18 mouse cellular contexts compared by ENCODE assay signal in genomic region chr10:60031985-60032384, GRCm38 (mm10). TPM values are rescaled to one million over a fixed set of nuclear protein-coding genes. Genes with fewer than 3 reads are reported as not detected.
DNase-seq lines count a peak whose midpoint lies in the region; ATAC-seq lines count a peak whose summit lies in the region.
"Had no signal": no experiment of that assay in that cellular context is flagged by ENCODE, and none has a peak within 500 bp of the region (broad histone marks: within the 10 kb centered on the region; RNA-seq: fewer than 3 reads in every experiment).

No protein-coding gene starts in this region.

- H3K36me3 ChIP-seq in neural tube, embryonic 14.5 days (ENCODE audit: control insufficient read depth, insufficient read depth, low read length): no peaks in the 10 kb centered on the region
- no peaks in the 10 kb centered on the region for H3K36me3 ChIP-seq in embryonic facial prominence, embryonic 15.5 days
- no peaks in the 10 kb centered on the region for H3K36me3 ChIP-seq in midbrain, embryonic 11.5 days (ENCODE audit: control insufficient read depth, insufficient read depth, low read length)
- H3K36me3 ChIP-seq: embryonic facial prominence, embryonic 12.5 days; heart, embryonic 13.5 days; neural tube, embryonic 13.5 days had no signal

- peaks cover 19% of the 10 kb centered on the region for H3K4me1 ChIP-seq in neural tube, embryonic 14.5 days (ENCODE audit: control insufficient read depth, insufficient read depth, low read length)
- peaks cover 16% of the 10 kb centered on the region for H3K4me1 ChIP-seq in embryonic facial prominence, embryonic 15.5 days
- peaks cover 13% of the 10 kb centered on the region for H3K4me1 ChIP-seq in midbrain, embryonic 11.5 days (ENCODE audit: control insufficient read depth, insufficient read depth, low read length)

- H3K9ac ChIP-seq in neural tube, embryonic 14.5 days (replicated peaks; ENCODE audit: low read depth, low read length): no peak overlapping the region
- H3K9ac ChIP-seq in embryonic facial prominence, embryonic 15.5 days: no peak overlapping the region
- H3K9ac ChIP-seq in midbrain, embryonic 11.5 days (ENCODE audit: low read length): no peak overlapping the region
- H3K9ac ChIP-seq: embryonic facial prominence, embryonic 12.5 days; heart, embryonic 13.5 days; neural tube, embryonic 13.5 days had no signal

- H3K4me3 ChIP-seq in neural tube, embryonic 14.5 days (ENCODE audit: low read depth, low read length): no peak overlapping the region
- no peak overlapping the region for H3K4me3 ChIP-seq in embryonic facial prominence, embryonic 15.5 days (replicated peaks)
- no peak overlapping the region for H3K4me3 ChIP-seq in midbrain, embryonic 11.5 days (ENCODE audit: low read depth, low read length)
- H3K4me3 ChIP-seq: embryonic facial prominence, embryonic 12.5 days; heart, embryonic 13.5 days; neural tube, embryonic 13.5 days had no signal

- DNase-seq in neural tube, embryonic 10.5 days (ENCODE audit: extremely low spot score, low spot score): no peak
- peak; percentile 87 for DNase-seq in midbrain, embryonic 11.5 days (ENCODE audit: low spot score, missing footprints)
- no peak for DNase-seq in kidney, postnatal 4 days
- DNase-seq in thymus, postnatal 10 days (ENCODE audit: low spot score in 2 of 2): no peak
- DNase-seq in kidney, adult 11 months: no peak
- DNase-seq: cerebellum, postnatal 14 days; gastrocnemius, postnatal 36 days; kidney, adult 9 months; thymus, adult 2 months had no signal

- WGBS in neural tube, embryonic 14.5 days: 43% methylated on average over 2 of the region's 2 CpGs
- WGBS in embryonic facial prominence, embryonic 15.5 days: 73% methylated on average over 2 of the region's 2 CpGs
- 33% methylated on average over 2 of the region's 2 CpGs for WGBS in midbrain, embryonic 11.5 days

- H3K9me3 ChIP-seq in neural tube, embryonic 14.5 days (ENCODE audit: control insufficient read depth, low read length): no peaks in the 10 kb centered on the region
- no peaks in the 10 kb centered on the region for H3K9me3 ChIP-seq in embryonic facial prominence, embryonic 15.5 days (replicated peaks)
- H3K9me3 ChIP-seq in midbrain, embryonic 11.5 days (ENCODE audit: control insufficient read depth, low read length): no peaks in the 10 kb centered on the region
- H3K9me3 ChIP-seq: embryonic facial prominence, embryonic 12.5 days; heart, embryonic 13.5 days; neural tube, embryonic 13.5 days had no signal

- no peak overlapping the region for H3K4me2 ChIP-seq in neural tube, embryonic 14.5 days (ENCODE audit: low read depth, low read length)
- H3K4me2 ChIP-seq in embryonic facial prominence, embryonic 15.5 days (replicated peaks): no peak overlapping the region
- H3K4me2 ChIP-seq in midbrain, embryonic 11.5 days: no peak overlapping the region
- H3K4me2 ChIP-seq: embryonic facial prominence, embryonic 12.5 days; heart, embryonic 13.5 days; liver, embryonic 11.5 days; neural tube, embryonic 13.5 days had no signal

- 0 out of 2 replicates have a peak, but pooled peaks have one; percentile 29 for ATAC-seq in neural tube, embryonic 14.5 days (ENCODE audit: low read depth)
- 0 out of 2 replicates have a peak, but pooled peaks have one; percentile 58 for ATAC-seq in embryonic facial prominence, embryonic 15.5 days (ENCODE audit: insufficient number of reproducible peaks, low FRiP score, low TSS enrichment, low read depth)
- peak; percentile 44; the same call in 1 of the 2 replicates for ATAC-seq in midbrain, embryonic 11.5 days (ENCODE audit: low FRiP score)
- ATAC-seq: lung, postnatal 0 days; Patski had no signal

- H3K27ac ChIP-seq in neural tube, embryonic 14.5 days (ENCODE audit: low read depth, low read length): 0 out of 2 replicates have a peak overlapping the region, but pooled peaks have one; percentile 12
- H3K27ac ChIP-seq in embryonic facial prominence, embryonic 15.5 days (replicated peaks): no peak overlapping the region
- H3K27ac ChIP-seq in midbrain, embryonic 11.5 days (ENCODE audit: low read depth, low read length): no peak overlapping the region
- H3K27ac ChIP-seq: embryonic facial prominence, embryonic 12.5 days; heart, embryonic 13.5 days; neural tube, embryonic 13.5 days had no signal

- H3K27me3 ChIP-seq in neural tube, embryonic 14.5 days (ENCODE audit: control insufficient read depth, insufficient read depth, low read length): no peaks in the 10 kb centered on the region
- H3K27me3 ChIP-seq in embryonic facial prominence, embryonic 15.5 days: no peaks in the 10 kb centered on the region
- H3K27me3 ChIP-seq in midbrain, embryonic 11.5 days (ENCODE audit: control insufficient read depth, insufficient read depth, low read length): no peaks in the 10 kb centered on the region
- H3K27me3 ChIP-seq: CH12.LX; embryonic facial prominence, embryonic 12.5 days; heart, embryonic 13.5 days; neural tube, embryonic 13.5 days; Patski had no signal

RNA-seq across cellular contexts. Expression of gene Anapc16, which starts 29.1 kb away (rescaled TPM):
- 116 and 120 TPM in 2 replicates for polyA plus RNA-seq in neural tube, embryonic 14.5 days (2014; fragmentation: Nextera tagmentation; extraction: Ambion mirVana)
- polyA plus RNA-seq in embryonic facial prominence, embryonic 15.5 days (2015; fragmentation: Nextera tagmentation; extraction: Ambion mirVana): 107 and 113 TPM in 2 replicates
- 87.2 and 98.5 TPM in 2 replicates for polyA plus RNA-seq in midbrain, embryonic 11.5 days (2014; fragmentation: Nextera tagmentation; extraction: Ambion mirVana)

RNA-seq across cellular contexts. Expression of gene Ascc1, which starts 29.4 kb away (rescaled TPM):
- polyA plus RNA-seq in neural tube, embryonic 14.5 days (2014; fragmentation: Nextera tagmentation; extraction: Ambion mirVana): 43.6 and 46.7 TPM in 2 replicates
- polyA plus RNA-seq in embryonic facial prominence, embryonic 15.5 days (2015; fragmentation: Nextera tagmentation; extraction: Ambion mirVana): 44.1 and 47.8 TPM in 2 replicates
- 42.5 and 43.6 TPM in 2 replicates for polyA plus RNA-seq in midbrain, embryonic 11.5 days (2014; fragmentation: Nextera tagmentation; extraction: Ambion mirVana)
